Mouse (Mus musculus) kidney, postnatal 0 days (tissue): ENCODE results near the gene Mrpl33. TPM values are rescaled to one million over a fixed set of nuclear protein-coding genes. Genes with fewer than 3 reads are reported as not detected.

ENCODE experiments used
- ATAC-seq: fragments of 200-750 bp; cut with Nextera tagmentation; replicated peaks from 2 replicates; pipeline ENCODE4 v1.8.0; 2017; ENCODE audit warnings: low read depth, moderate number of reproducible peaks, moderate TSS enrichment, moderate library complexity; ENCODE audit not compliant: low FRiP score
- DNase-seq: peaks from one replicate; pipeline ENCODE4 v3.0.0-alpha.2; 2016; ENCODE audit warnings: low spot score
- H3K27ac ChIP-seq: fragments of 300-500 bp; sonication (generic); 2 replicates; pipeline ENCODE4 v1.5.1; 2014; ENCODE audit warnings: mild to moderate bottlenecking
- H3K27me3 ChIP-seq: fragments of 300-500 bp; sonication (generic); 2 replicates; pipeline ENCODE4 v1.6.1; 2014; ENCODE audit warnings: low read length, mixed read lengths; ENCODE audit not compliant: insufficient read depth
- H3K36me3 ChIP-seq: fragments of 300-500 bp; sonication (generic); 2 replicates; pipeline ENCODE4 v1.6.1; 2014; ENCODE audit warnings: low read length, mixed read lengths; ENCODE audit not compliant: insufficient read depth
- H3K4me1 ChIP-seq: fragments of 300-500 bp; sonication (generic); replicated peaks from 2 replicates; pipeline ENCODE4 v1.6.1; 2014; ENCODE audit warnings: antibody characterized with exemption, low read length, mixed read lengths; ENCODE audit not compliant: insufficient read depth
- H3K4me2 ChIP-seq: fragments of 300-500 bp; sonication (generic); 2 replicates; pipeline ENCODE4 v1.6.1; 2014; ENCODE audit warnings: mild to moderate bottlenecking, low read length, moderate library complexity, mixed read lengths
- H3K4me3 ChIP-seq: fragments of 300-500 bp; sonication (generic); replicated peaks from 2 replicates; pipeline ENCODE4 v1.5.1; 2014; ENCODE audit warnings: low read depth, low read length
- H3K9ac ChIP-seq: fragments of 300-500 bp; sonication (generic); 2 replicates; pipeline ENCODE4 v1.6.1; 2014; ENCODE audit warnings: low read depth, low read length
- H3K9me3 ChIP-seq: fragments of 300-500 bp; sonication (generic); replicated peaks from 2 replicates; pipeline ENCODE4 v1.6.1; 2016; ENCODE audit warnings: low read length, inconsistent platforms, mixed read lengths
- CTCF ChIP-seq: IDR thresholded peaks from 2 replicates; pipeline ENCODE4 v1.5.1; 2016; ENCODE audit warnings: antibody characterized with exemption, low read depth, mild to moderate bottlenecking, moderate library complexity
- WGBS: fragments of 180-500 bp; shearing (Covaris S2); extraction: QIAGEN DNeasy Blood & Tissue Kit; methylation state at CpG from one replicate; pipeline ENCODE4 v1.1.7; 2014; 5-methylcytosine and 5-hydroxymethylcytosine counted together
- microRNA-seq: library from miRNA; unstranded; fragments of <30 nt; microRNA quantifications from one replicate; pipeline ENCODE4, GENCODE M21; 2016
- polyA plus RNA-seq: library from polyadenylated mRNA; unstranded; fragments of >200 nt; fragmentation: Nextera tagmentation; extraction: Ambion mirVana; gene quantifications from 2 replicates; pipeline ENCODE4 v1.2.1, GENCODE M21; 2015

Gene Mrpl33
- polyA plus RNA-seq, 1 experiment from 2014 or later = 406 TPM

- ATAC-seq (no peak), DNase-seq (no peak)
- H3K4me3 ChIP-seq = no peak overlapping the region
Observed at GRCm38 (mm10) chr5:31713841-31714264, 117.1 kb downstream of the Mrpl33 start.

More at GRCm38 (mm10) chr5:31713841-31714264, 117.1 kb downstream of the Mrpl33 start:
- Histone ChIP-seq H3K4me2 (no peak overlapping the region), H3K27ac (peak overlapping the region; percentile 85), H3K9me3 (no peaks in the 10 kb centered on the region), H3K27me3 (no peaks in the 10 kb centered on the region), H3K4me1 (peaks cover 2% of the 10 kb centered on the region; the same call in 1 of the 2 replicates), H3K9ac (no peak overlapping the region), H3K36me3 (no peaks in the 10 kb centered on the region)
- no peak for TF ChIP-seq CTCF
- 56% methylated on average over 5 of the region's 5 CpGs for WGBS

Small RNA genes within 50 kb of the gene (microRNA-seq; reads per million reads assigned to microRNA genes)
- not detected for gene Mir3473e

Other genes with a start within 250 kb of the Mrpl33 start
- gene Zfp512, start 144.5 kb upstream of the Mrpl33 start, polyA plus RNA-seq = 26.5 and 31.3 TPM in 2 replicates
- gene 4930548H24Rik, start 111.2 kb upstream of the Mrpl33 start, polyA plus RNA-seq = not detected in 2 replicates
- 41.2 and 45.5 TPM in 2 replicates for gene Gpn1, start 102.2 kb upstream of the Mrpl33 start, polyA plus RNA-seq
- gene Slc4a1ap, start 69.9 kb upstream of the Mrpl33 start, polyA plus RNA-seq = 18.6 and 21.7 TPM in 2 replicates
- gene Supt7l, start 69.1 kb upstream of the Mrpl33 start, polyA plus RNA-seq = 13.6 and 16.6 TPM in 2 replicates
- 11.7 and 12.5 TPM in 2 replicates for gene Rbks, start 100.7 kb downstream of the Mrpl33 start, polyA plus RNA-seq
- gene Babam2, start 100.7 kb downstream of the Mrpl33 start, polyA plus RNA-seq = 82.7 and 90.2 TPM in 2 replicates